Mouse (Mus musculus) c-Kit-positive CD71-negative TER-119-negative erythroid progenitor cells, embryonic 14.5 days (primary cell): ENCODE results near the gene Fam98a.

Source experiments
- DNase-seq: peaks from one replicate; pipeline ENCODE4 v3.0.0-alpha.2; 2013; ENCODE audit warnings: low read depth

Fam98a gene

DNA sequence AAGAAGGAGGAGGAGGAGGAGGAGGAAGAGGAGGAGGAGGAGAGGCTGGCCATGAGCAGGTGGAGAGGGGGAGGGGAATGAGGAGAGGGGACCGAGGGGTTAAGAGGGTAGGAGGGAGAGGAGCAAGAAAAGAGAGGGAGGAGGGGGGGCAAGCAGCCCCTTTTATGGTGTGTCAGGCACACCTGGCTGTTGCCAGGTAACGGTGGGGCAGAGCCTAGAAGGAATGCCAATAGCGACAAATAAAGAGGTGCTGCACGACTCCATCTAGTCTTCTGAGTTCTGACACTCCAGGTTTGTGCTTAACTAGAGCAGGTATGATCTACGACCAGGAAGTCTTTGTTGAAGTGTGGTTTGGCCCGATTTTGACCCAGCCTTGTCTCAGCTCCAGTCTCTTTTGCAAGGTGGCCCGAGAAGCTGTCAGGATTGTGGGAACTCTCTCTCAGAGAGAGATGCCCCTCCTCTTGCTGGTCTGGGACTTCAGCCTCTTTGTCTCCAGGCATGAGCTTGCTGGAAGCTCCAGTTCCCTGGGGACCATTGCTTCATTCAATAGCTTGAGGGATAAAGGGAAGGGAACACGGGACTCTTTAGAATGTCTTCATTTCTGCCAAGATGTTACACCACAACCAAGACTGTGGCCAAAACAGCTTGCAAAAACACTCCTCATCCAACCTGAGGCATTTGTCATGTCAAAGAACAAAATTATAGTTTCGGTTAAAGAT, 29.2 kb downstream of the Fam98a start:
- DNase-seq = no peak

DNA sequence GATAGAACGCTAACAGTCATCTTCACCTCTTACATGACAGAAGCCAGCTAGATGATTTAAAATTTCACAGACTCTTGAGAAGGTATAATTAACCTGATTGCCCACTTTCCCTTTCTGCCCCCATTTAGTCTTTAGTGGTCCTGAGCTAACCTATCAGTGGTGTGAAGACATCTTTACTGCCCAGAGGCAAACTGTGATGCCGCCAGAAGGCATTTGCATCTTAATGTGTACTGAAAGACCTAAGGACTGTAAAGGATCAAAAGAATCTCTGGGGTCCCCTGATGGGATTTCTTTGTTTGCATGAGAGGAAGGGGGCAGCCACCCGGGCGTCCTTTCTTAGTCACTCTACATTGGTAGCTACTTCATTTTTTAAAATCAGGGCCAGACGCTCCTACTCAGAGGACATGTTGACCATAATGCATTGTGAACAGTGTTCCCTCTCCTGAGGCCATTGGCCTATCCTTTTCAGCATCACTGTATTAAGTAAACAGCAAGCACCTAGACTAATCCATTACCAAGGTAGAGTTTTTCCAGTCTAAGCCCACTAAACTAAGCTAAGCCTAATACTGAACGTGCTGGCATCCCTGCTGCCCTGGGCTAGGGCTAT, 30.4 kb downstream of the Fam98a start:
- DNase-seq = no peak

DNA sequence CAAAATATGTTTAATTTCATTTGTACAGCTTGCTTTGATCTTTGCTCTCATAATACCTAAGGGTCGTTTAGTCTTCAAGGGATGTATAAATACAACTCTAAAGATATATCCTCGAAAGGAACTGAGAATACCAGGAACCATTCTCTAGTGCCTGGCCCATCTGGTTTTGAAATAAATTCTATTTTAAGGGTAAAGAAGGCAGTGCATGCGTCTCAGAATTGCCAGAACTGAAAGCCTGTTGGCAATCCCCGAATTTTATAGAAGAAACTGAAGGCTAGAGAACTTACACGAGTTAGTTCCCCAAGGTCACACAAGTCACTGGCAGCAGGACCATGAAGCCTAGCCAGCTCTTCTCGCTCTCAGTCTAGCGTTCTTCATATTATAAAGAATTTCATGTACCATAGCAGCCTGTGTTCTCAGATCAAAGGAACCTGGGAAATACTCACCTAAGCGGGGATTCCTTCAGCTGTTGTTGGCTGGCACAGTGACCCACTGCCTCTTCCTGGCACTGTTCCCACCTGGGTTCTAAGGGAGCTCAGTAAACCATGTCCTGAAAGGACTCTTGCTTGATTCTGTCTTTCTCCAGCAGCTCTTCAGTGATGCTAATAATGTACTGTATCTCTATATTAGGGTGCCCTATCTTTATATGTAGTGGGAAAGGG, 32.4 kb downstream of the Fam98a start:
- no peak for DNase-seq

DNA sequence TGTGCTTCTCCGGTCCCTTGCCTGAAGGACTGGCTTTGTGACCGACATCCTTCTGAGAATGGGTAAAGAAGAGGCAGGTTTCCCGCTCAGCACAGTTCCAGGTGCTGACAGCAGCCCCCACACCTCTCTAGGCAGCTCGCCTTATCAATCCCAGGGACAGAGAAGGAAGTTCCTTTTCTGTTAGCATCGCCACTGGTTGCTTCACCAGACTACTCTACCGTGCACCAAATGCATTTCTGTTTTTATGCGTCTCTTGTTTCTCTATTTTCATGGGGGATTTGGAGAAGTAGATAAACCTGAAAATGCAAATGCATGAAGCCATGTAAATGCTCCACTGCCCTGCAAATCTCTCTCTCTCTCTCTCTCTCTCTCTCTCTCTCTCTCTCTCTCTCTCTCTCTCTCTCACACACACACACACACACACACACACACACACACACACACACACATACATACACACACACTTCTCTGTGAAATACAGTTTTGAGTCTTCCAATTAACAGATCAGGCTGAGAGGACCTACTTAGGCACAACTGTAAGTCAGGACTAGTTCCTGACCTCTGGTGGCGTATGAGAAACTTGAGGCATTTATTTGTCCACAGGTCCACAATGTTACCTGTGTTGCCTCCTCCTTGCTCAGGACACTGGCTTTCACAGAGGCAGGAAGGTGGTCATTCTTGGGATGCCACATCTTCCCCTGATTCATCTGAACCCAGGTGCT, 33.4 kb downstream of the Fam98a start:
- DNase-seq = no peak

DNA sequence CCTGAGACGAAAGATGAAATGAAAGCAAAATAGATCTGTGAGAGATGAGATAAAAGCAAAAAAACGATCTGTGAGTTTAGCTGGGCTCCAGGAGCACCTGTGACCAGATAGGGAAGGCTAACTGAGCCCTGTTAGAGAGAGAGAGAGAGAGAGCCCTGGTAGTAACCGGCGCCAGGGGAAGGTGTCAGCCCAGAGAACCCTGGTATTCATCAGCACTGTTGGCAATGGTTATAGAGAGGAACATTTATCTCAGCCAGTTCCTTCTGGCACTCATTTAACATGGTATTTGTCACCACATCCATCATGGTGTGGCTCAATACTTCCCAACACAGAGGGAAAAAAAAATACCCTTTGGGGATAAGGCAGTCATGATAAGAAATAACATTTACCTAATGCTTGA, 35.2 kb downstream of the Fam98a start:
- no peak for DNase-seq

DNA sequence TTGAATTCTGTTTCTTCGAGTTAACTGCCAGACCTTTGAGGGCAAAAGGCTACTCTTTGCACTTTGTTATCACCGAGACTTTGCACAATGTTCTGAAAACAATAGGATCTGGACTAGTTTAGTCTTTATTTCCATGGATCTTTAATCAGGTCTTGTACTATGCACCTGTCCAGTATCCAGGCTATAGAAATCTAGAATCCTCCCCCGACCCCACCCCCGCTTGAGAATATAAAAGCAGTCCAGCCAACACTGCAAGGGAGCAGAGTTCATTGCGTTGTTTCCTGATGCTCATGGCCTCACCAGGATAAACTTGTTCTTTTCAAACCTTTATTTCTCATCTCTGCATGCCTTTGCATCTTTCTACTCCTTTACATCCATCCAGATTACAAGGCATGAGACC, 42.5 kb downstream of the Fam98a start:
- DNase-seq = no peak

DNA sequence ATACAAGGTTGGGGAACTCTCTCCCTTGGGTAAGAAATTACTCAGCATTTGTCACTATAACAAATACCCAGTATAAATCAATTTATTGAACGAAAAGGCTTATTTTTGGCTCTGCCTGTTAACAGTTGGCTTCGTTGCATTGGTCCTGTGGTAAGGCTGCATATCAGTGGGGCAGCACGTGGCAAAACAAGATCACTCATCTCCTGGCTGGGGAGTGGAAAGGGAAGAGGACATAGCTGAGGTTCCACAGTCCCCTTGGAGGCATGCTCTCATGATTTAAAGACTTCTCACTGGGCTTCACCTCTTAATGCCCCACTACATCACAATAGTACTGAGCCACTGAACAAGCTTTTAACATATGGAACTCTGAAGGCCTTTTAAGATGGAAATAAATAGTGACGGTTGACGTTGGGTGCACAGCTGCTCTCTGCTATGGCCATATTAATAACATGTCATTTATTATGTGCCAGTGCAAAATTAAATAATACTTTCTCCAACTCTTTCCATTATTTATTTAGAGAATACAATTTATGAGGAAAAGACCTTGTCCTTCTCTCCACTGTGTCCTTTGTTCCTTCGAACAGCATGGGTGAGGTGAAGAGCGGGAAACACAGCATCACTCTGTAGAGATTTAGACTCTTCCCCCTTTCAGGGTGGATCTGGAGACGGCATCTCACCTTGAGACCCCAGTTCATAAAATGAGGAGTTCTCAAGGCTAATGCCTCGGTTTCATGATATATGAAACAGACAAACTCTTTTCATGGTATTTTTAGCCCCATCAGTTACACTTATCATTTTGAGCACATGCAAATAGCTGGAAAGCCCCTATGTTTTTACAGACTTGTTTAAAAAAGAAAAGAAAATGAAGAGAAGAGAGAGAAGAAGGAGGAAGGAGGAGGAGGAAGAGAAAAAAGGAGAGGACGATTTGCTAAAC, 44.8 kb downstream of the Fam98a start:
- DNase-seq = no peak

DNA sequence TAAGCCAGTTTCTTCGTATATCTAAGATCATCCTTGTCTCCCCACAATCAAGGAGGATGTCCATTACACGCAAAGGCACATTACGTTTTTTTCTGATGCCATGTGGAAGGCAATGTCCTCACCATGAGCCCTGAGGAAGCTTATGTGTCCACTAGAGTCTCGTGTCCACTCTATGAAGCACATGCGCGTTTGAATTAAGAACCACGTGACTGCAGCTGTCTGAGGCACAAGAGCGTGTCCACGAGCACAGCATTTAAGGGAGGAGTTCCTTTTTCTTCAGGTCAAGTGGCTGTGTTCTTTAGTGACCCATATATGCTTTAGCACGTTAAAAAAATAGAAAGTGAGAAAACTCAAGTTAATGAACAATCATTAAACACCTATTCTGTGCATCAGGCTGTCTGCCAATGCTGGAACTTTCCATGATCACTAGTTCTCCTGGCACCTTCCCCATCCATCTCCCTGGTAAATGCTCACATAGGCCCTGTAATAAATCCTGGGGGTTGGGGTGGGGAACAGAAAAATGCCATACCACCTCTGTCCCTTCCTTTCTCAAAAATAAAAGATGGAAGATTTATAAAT, 45.6 kb downstream of the Fam98a start:
- no peak for DNase-seq

DNA sequence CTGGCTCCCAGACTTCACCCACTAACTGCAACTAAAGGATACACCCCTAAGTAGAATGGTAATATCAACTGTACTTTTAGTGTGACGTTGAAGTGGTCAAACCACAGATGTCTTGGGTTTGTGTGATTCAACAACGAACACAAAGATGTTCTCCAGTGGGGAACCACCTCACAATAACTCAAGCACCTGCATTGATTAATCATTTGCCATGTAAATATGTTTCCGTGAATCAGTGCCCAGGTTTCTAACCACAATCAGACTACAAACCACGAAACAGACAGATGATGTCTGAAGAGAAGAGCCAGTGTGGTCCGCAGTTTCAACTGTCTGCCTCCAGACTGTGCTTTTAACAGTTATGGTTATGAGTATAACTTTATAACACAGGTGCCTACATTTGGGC, 46.7 kb downstream of the Fam98a start:
- DNase-seq = no peak

DNA sequence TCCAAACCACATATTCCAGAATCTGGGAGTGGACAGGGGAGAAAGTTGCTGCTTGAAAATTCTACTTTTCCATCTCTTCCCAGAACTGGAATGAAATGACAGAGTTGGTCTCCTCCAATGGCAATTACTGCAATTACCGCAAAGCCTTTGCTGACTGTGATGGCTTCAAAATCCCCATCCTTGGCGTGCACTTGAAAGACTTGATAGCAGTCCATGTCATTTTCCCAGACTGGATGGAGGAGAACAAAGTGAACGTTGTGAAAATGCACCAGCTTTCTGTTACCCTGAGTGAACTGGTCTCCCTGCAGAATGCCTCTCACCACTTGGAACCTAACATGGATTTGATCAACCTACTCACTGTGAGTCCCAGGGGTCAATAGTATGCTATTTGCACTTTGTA, 48.7 kb downstream of the Fam98a start:
- no peak for DNase-seq

DNA sequence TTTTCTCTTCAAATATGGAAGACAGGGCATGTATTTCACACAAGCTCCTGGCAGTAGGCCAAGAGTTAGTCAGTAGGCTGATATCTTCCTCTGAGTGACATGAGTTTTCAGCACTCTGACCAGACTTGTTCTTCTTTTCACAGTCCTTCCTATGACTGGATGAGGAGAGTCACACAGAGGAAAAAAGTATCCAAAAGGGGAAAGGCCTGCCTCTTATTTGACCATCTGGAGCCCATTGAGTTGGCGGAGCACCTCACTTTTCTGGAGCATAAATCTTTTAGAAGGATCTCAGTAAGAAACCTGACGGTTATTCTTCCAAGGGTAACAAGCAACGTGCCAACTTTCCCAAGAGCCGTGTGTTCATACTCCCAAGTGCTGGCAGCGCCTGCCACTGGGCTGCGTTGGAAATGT, 53.5 kb downstream of the Fam98a start:
- no peak for DNase-seq

DNA sequence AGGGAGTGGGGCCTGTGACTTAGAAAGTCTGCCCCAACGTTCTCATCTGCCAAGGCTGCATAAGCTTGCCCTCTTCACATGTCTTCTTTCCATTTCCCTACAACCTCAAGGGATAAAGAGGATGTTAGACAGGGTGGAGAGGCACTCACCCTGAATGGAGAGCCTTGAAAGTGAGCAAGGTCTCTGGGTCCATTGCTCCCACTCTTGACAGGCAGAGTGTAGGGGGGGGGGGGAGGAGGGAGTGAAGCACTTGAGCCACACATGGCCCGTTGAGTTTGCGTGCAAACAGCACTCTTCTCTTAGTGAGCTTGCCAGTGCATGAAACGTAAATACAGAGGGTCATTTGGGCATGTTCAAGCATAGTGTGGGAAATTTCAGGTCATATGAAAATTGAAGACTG, 56.5 kb downstream of the Fam98a start:
- no peak for DNase-seq
